Mouse (Mus musculus) central nervous system, embryonic 18 days (tissue): ENCODE measurements around the gene Ch25h. TPM values are rescaled to one million over a fixed set of nuclear protein-coding genes. Genes with fewer than 3 reads are reported as not detected.

Experiments used
- polyA plus RNA-seq: library from polyadenylated mRNA; depleted of rRNA; stranded (reverse); fragments of >200 nt; gene quantifications from 2 replicates; pipeline ENCODE4 v1.2.3, GENCODE M21; 2012; rRNA removed

The Ch25h gene
- 1.1 and 1.6 TPM in 2 replicates for polyA plus RNA-seq

DNA sequence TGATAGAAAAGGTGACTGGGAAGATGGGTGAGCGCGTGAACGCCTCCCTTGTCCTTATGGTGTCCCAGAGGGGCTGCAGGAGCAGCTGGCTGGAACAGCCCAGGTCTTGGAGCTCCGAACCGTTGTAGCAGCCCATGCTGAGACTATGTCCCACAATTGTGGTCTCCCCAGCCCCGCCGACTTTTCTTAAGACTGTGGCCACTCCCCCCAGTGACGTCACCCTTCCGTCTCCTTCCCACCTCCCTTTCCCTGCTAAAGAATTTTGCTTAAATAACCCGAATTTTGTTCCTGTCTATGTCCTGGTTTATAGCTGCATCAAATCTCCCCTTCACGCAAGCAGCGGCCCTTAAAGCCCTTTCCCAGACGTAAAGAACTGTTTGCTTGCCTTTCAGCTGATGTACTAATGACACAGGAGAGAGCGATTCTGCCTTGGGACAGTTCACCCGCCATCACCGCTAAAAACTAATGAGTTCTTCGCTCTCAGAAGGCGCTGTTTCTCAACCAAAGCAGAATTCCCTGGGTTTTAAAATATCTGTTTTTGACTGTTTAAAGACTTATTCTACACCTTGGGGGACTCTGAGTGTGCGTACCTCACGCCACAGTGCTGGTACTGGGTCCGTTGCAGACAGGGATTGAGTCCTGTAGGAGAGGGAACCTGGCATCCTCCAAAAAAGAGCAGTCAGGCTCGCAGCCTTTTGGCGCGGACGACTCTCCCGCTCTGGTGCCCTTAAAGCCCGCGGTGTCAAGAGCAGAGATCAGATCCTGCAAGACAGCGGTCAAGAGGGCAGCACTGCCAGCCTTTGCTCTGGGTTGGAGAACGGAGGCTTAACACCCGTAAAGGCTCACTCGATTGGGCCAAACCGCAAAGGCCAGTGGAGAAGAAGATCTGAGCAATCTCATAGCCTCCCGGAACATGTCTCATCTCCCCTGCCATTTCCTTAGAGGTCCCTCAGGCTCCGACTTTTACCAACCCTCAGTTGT, at the start of gene Ch25h:
Gene Ch25h, minus strand, starts transcription at position 174 of the 981 bp plus-strand sequence.

Other genes starting within 250 kb of the Ch25h start
- 16.1 and 24.2 TPM in 2 replicates for gene Acta2, start 219.6 kb downstream of the Ch25h start, polyA plus RNA-seq
- gene Fas, start 184.5 kb downstream of the Ch25h start, polyA plus RNA-seq, result 1.0 and 1.1 TPM in 2 replicates
- gene Lipa, start 52.3 kb upstream of the Ch25h start, polyA plus RNA-seq, result 16.9 and 18.2 TPM in 2 replicates
- 4.6 TPM in 2 replicates for gene Ifit2, start 75.5 kb upstream of the Ch25h start, polyA plus RNA-seq
- 1.4 and 2.5 TPM in 2 replicates for gene Ifit3, start 108.4 kb upstream of the Ch25h start, polyA plus RNA-seq
- 1.1 and 1.3 TPM in 2 replicates for gene Ifit1bl1, start 126.8 kb upstream of the Ch25h start, polyA plus RNA-seq
- 0.06 and 0.33 TPM in 2 replicates for gene Ifit3b, start 132.8 kb upstream of the Ch25h start, polyA plus RNA-seq
- 0.19 and 0.31 TPM in 2 replicates for gene Ifit1bl2, start 165.6 kb upstream of the Ch25h start, polyA plus RNA-seq
- 1.0 and 1.4 TPM in 2 replicates for gene Ifit1, start 165.7 kb upstream of the Ch25h start, polyA plus RNA-seq